In the genomic region with DNA sequence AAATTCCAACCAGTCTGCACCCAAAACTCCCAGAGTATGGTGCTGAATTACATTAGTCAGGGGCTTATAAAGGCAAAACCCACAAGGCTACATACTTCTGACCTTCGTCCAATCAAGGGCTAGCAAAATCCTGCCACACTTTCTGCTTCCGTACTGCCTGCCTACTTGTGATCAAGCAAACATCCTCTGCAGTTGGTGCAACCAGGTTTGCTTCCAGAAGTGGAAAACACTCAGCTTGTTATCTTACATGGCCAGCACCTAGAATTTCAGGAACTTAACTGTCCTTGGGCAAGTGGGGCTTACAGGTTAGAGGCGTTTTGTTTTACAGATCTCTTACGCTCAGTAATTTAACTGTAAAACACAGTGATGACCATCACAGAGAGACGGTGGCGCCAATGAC, we compare ENCODE assay signal across 13 mouse cellular contexts.
"Had no signal": no experiment of that assay in that cellular context is flagged by ENCODE, and none has a peak within 500 bp of the region (broad histone marks: within the 10 kb centered on the region; RNA-seq: fewer than 3 reads in every experiment).

No protein-coding gene starts in this region.

- H3K36me3 ChIP-seq: limb, embryonic 10.5 days; midbrain, embryonic 13.5 days; stomach, embryonic 15.5 days had no signal

- H3K27me3 ChIP-seq: midbrain, embryonic 13.5 days; stomach, embryonic 15.5 days had no signal

- H3K9me3 ChIP-seq: limb, embryonic 10.5 days; megakaryocyte, embryonic 14.5 days; midbrain, embryonic 13.5 days; stomach, embryonic 15.5 days had no signal

- DNase-seq: kidney, adult 18-20 months; kidney, postnatal 10 days; kidney, postnatal 4 days; lung, adult 18-20 months; lung, postnatal 4 days; right cerebral cortex, postnatal 14 days; thymus, adult 2 months; thymus, postnatal 25 days had no signal

- H3K4me1 ChIP-seq: limb, embryonic 10.5 days; midbrain, embryonic 13.5 days; stomach, embryonic 15.5 days had no signal

- H3K4me3 ChIP-seq: layer of hippocampus, adult 2 months; limb, embryonic 10.5 days; megakaryocyte, embryonic 14.5 days; midbrain, embryonic 13.5 days; stomach, embryonic 15.5 days had no signal

- H3K27ac ChIP-seq: layer of hippocampus, adult 2 months; limb, embryonic 10.5 days; midbrain, embryonic 13.5 days; stomach, embryonic 15.5 days had no signal

- H3K4me2 ChIP-seq: midbrain, embryonic 13.5 days; stomach, embryonic 15.5 days had no signal

- ATAC-seq: midbrain, embryonic 13.5 days had no signal

- H3K9ac ChIP-seq: midbrain, embryonic 13.5 days; stomach, embryonic 15.5 days had no signal
